Mouse (Mus musculus): ENCODE data around the gene Gatd1.

DNA sequence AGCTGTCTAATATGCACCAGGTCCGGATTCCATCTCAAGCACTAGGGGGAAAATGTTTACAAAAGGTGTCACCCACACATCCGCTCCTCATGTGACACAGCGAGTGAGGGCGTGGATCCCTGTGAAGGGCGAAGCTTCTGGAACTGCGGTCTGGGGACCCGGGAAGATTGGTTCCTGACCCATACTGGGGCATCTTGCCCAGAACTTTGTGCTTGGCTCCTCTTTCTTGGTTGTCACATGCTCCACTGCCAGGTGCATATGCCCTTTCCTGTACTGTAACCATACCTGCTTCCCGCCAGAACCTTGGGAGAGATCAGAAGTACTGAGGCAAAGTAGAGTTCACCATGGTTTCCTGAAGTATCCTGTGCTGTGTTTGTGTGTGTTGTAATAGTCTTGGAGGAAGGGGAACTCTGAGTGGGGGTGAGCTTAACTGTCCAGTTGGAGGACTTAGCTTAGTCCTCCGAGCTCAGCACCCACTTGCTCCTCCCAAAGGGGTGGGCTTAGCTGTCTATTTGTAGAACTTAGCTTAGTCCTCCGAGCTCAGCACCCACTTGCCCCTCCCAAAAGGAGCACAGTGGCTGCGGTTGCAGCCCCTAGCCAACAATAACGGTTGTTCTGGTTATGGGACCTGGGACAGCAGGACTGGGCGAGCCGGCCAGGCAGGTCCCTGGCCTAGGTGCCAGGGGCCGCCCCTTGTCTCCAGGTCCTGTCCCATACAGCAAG lies 46.6 kb upstream of the Gatd1 start, which contains the start of gene Cracr2b:
- TF ChIP-seq POLR2A (IDR thresholded peaks at IDR 0.05; ENCODE audit: low read depth, low read length) (no peak), CTCF (IDR thresholded peaks at IDR 0.05; ENCODE audit: extremely low read depth, insufficient read length, insufficient replicate concordance, low read depth, low read length) (no peak)
